Mouse (Mus musculus) heart, adult 11 months (tissue): ENCODE data around the gene Gcsam.

Source experiments
- DNase-seq: peaks from one replicate; pipeline ENCODE4 v3.0.0; 2022

Gene Gcsam

DNA sequence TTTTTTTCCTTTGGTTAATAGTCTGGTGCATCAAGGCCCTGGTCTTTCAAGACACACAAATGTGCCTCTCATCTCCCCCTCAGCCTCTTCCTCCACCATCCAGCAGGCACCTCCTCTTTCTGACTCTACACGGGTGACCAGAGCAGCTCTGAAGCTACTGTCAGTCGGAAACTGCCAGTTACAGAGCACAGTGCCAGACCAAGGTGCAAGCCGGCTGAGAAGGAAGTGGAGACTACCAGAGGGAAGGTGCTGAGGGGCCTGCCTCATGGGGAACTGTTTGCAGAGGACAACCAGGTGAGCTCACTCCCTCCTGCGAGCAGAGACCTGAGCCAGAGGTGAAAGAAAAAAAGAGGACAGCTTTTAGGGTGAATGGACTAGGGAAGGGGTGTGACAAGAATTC lies at the start of gene Gcsam:
Gene Gcsam (plus strand): TSS at position 114 of the 400 bp plus-strand sequence.
- no peak for DNase-seq

DNA sequence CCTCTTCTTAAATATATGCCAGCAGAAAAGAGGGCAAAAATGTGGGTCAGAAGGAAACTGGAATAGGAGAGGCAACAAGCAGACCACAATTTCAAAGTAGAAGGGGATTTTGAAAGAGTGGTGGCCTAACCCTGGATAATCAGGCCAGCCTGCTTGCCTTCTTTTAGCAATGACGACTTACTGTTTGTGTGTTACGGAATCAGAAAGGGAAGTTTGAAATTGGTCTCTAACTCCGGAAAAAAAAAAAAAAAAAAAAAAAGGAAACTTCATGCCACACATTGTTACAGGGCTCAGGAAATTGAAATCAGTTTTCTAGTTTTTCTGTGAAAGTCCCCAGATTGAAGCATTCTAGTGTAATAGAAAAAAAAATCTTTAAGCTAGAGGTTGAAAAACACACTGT lies 48.4 kb upstream of the Gcsam start:
- no peak for DNase-seq

DNA sequence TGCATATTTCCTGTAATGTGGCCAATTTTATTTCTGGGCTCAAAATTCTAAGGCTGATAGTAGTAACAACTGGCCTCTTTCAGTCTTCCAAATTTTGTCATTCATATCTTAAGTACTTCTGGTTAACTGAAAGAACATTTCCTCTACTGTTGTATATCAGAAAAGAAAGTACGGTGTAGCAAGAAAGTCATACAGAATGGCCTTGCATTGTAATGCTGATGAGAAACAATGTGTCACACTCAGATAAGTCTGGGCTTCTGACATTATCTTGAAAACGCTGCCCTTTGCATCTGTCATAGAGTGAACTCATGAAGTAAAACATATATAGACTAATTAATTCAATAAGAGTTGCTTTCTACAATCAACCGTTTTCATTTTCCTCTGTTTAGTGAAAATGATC lies 37.9 kb upstream of the Gcsam start:
- no peak for DNase-seq

DNA sequence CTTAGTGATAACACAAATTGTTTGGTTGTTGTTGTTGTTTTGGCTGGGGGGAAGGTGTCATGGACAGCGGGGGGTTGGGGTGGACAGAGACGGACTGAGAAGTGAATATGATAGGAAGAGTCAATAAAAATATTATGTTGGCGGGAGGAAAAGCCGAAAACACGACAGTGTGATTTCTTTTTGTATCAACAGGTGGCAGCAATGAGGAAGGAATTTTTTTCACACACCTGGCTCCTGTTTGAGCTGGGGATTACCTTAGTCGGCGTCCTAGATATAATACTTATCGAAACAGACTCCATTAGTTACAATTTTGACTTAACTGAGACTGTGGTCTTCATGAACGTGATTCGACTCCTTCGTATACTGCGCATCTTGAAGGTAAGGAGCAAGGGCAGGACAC lies 30.3 kb upstream of the Gcsam start:
- no peak for DNase-seq

DNA sequence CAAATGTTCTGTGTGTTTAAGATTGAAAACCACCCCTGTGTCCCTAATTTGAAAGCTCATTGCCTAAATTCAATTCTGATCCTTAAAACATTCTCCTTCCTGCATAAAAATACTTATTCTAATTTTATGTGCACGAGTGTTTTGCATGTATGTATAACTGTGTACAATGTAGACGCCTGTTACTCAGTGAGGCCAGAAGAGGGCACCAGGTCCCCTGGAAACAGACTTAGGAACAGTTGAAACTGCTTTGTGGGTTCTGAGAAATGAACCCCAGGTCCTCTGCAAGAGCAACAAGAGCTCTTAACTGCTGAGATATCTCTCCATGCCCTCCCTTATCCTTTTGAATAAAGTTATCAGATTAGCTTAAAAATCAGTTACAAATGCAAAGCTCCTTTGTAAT lies 27.7 kb upstream of the Gcsam start:
- DNase-seq: no peak

DNA sequence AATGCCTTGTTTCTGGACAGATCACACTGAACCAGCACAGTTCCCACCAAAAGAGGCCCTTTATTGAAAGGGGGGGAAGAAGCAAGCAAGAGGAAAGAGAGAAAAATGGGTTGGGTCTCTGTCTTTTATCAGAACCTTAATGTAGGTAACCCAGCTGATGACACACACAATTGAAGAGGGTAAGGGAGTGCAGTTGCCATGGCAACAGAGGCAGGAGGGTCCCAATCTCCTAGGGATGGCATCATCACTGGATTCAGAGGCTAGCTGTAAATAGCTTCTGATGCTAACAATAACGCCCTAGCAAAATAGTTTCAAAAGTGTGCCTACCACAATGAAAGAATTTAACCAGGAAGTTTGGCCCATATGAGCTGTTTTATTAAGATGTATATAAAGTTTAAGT lies 16.5 kb upstream of the Gcsam start:
- DNase-seq: no peak

DNA sequence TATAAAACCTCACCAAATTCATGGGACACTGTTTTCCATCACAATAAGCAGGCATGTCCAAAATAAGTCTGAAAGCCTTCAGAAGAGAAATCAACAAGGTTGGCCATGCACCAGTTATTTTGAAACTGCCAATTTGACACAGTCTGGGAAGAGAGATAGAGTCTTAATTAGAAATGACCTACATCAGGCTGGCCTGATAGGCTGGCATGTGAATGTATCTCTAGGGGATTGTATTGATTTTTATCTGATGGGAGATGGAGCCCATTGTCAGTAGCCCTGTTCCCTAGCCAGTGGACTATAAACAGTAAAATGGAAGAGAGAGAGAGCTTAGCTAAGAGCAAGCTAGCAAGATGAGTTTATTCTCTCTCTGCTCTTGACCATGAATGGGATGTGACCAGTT lies 14.7 kb upstream of the Gcsam start:
- no peak for DNase-seq

DNA sequence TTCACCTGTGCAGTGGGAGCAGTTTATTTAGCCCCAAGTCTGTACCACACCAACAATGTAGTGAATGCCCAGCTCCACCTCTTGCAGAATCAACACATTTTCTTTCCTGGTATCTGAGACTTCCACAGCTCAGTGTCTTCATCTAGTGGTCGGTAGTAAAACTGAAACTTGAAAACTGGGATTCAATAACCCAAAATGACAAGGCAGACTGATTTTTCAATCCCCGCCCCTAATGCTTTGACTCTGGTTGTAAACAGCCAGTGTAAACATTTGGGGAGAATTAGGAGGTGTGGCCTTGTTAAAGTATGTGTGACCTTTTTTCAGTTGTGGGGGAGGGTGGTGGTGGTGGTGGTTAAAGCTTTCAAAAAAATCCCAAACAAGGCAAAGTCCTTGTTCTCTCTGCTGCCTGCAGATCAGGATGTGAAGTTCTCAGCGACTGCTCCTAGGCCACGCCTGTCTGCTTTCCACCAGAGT lies 1.7 kb upstream of the Gcsam start:
- DNase-seq: peak; percentile 85

DNA sequence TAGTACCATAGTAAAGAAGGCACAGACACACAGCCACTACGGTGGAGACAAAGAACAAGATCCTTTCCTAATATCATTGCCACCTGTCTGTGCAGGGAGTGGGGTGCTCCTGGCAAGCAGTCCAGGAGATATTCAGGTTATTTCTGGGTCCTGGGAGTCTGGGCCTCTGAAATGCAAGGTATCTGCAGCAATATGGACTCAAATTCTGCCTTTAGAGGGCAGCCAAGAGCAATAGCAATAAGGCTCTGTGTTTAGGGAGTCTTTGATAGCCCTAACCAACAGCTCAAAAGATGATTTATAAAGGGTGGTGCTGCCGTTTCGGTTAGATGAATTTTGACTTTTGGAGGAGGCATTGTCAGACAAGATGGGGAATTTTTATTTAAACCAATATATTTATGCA lies 880 bp upstream of the Gcsam start:
- no peak for DNase-seq

DNA sequence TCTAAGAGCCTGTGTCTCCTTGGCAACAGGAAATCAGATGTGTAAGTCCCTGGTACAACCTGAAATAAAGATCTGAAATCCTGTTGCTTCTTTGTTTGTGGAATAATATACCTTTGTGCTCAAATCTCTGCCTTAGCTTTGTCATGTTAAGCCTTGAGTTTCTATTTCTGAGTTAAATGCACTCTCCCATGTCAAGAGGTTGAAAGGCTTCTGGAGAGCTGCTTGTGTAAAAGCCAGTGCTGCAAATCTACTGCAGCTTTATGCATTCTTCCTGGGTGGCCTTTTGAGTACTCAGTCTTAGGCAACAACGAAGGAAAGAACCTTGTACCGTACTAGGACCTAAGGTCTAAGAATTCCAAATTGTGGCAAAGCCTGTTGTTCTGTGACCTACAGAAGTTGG lies 3.1 kb downstream of the Gcsam start:
- DNase-seq: no peak

DNA sequence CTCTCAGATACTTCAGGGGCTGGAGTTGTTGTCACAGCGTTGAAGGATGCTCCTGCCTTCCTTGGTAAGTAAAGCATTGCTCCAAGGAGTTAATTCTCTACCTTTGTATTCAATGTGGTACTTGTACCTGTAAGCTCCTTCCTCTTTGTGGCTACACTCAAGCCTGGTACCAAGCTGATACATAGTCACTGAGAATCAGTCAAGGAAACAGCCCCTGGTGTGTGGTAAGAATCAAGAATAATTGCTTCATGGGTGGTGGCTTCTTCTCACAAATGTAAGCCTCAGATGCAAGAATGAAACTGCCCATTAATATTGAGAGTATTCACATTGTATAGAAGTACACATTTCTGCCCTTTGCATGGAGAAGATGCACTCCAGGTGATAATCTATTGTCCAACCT lies 5.8 kb downstream of the Gcsam start:
- DNase-seq: peak; percentile 17

DNA sequence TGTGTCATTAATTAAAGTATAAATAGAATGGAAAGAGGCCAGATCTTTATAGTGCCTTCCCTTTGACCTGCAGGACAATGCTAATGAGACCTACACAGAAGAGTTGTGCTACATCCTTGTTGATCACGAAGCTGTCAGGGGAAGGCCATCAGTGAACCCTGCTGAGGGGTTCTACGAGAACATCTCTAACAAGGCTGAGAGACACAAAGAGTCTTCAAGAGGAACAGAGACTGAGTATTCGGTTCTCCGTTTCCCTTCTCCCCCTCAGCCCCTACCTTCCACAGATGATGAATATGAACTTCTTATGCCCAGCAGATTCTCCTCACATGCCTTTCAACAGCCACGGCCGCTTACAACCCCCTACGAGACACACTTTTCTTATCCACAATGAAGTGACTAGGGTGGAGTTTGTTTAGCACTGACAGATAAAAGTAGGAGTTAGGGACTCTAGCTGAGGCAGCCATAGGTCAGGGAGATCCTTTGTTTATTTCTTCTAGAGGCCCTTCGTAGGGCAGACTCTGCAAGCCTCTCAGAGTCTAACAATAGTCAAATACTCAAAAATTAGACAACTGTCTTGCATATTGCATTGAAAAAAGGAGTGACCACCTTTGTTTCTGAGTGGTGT lies 9.7 kb downstream of the Gcsam start:
- DNase-seq: peak; percentile 74

DNA sequence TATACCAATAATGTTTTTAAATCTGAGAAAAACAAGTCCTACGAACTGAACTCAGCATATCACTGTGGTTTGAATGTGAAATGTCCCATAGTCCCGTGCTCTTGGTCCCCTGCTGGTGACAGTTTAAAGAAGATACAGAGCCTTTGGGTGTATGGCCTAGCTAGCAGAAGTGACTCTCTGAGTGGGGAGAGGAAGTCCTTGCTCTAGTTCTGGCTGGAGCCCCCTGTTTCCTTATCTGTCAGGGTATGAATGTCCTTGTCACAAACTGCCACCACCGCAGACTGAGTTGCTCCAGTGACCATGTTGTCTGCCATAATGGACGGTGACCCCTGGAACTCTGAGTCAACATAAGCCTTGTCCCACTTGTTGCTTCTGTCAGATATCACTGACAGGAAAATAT lies 13.1 kb downstream of the Gcsam start:
- DNase-seq: no peak

DNA sequence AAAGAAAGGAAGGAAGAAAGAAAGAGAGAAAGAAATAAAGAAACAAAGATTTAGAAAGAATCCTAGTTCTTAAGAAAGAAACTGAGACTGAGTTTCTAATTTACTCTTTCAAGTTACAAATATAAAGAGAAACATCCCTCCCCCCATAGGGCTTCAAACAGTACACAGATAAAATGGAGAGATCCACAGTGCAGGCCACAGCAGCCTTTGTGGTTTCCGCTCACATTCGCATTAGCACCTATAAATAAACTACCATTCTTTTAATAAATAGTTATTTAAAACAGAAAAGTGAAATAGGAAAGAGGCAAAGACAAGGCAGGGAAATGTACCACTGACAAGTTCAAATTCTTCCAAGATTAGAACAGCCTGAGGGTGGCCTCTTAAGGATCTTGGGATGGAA lies 14.6 kb downstream of the Gcsam start:
- no peak for DNase-seq

DNA sequence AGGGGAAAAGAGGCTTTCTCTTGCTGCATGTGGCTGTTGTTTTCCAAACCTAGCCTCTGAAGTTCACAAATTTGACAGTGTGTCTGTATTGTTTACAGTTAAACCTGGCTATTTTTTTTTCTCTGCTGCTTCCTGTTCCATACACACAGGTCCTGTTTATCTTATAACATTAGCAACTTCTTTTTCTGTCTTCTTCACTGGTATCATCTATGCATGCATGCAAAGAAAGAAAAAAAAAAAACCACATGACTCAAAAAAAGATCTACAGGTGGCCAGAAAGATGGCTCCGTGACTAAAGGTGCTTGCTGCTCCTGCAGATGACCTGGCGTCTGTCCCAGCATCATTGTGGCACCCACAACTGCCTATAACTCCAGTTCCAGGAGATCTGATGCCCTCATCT lies 15.2 kb downstream of the Gcsam start:
- DNase-seq: no peak

DNA sequence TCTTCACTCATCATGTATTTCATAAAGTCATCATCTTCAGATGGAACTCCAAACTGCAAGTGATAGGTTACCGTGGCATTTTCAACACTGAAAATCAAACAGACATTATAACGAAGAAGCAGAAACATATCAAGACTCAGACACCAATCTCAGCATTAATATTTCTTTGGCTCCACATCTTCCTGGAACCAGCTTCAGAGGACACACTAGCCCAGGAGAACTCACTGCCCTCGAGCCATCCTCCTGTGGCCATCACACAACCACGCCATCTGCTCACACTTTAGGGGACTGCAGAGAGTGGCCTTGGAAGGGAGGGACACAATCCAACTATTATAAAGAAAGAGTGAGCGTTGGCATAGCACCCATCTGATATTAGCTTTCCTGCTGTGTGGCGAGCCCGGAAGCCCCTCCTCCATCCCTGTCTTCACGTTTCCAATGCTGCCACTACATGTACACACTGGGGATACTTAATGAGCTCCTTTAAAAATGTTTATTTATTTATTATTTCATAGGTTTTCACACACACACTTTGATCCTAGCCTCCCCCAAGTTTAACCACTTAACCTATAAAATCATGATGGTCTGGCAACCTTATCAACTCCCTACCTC lies 19.4 kb downstream of the Gcsam start:
- DNase-seq: peak; percentile 57

DNA sequence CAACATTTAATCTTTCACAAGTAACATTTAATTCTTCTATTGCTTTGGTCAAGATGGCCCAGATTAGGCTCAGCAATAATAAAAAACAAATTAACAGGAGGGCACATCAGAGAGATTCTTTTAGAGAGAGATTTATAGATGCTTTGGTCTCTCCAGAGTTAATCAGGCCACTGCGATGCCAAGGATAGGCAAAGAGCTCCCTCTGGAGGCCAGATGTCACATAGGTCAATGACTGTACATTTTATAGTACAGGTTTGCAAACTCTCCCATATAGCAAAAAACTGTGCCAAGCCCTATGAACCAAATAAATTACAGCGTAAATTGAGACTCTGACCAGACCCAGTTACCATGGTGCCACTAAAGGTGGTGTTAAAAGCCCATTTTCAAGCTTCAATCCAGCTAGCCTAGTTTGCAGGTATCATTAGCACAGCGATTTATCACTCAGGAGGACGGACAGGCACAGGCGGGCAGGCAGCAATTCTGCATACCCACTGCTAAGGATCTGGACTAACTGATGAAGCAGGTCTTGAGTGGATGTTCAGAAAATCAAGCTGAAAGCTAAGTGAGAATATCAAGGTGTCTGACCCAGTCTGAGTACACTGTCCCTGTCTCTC lies 20.3 kb downstream of the Gcsam start:
- DNase-seq: peak; percentile 86

DNA sequence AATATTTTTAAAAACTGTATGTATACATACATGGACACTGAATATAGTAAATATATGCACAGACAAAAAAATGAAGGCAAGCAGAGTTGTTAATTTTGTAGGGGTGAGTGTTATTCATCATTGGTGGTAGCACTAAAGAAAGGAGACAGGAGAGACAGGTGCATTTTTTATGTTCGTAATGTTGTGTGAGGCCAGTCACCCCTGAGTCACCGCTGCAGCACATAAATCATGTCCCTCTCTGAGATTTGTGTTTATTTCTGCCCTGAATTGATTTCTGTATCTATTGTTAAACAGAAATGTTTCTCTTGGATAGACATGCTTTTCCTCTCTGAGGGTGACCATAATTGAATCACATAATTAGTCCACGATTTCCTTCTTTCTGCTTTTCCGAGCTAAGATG lies 22.2 kb downstream of the Gcsam start:
- DNase-seq: peak; percentile 9

DNA sequence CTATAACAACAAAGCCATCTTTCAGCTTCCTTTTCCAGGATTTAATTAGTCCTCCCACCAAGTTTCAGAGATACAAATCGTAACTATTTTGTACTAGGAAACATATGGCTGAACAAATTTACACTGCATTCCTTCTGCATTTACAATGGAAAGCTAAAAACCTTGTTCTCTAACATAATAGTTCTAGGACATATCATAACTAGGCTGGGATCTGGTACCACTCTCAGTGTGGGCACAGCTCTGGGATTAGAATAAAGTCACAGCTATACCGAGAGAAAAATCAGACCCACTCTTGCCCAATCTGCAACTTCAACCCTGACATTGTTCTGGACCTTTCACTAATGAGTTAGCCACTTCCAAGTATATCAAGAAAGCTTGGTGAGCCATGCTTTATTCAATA lies 25.6 kb downstream of the Gcsam start:
- no peak for DNase-seq

DNA sequence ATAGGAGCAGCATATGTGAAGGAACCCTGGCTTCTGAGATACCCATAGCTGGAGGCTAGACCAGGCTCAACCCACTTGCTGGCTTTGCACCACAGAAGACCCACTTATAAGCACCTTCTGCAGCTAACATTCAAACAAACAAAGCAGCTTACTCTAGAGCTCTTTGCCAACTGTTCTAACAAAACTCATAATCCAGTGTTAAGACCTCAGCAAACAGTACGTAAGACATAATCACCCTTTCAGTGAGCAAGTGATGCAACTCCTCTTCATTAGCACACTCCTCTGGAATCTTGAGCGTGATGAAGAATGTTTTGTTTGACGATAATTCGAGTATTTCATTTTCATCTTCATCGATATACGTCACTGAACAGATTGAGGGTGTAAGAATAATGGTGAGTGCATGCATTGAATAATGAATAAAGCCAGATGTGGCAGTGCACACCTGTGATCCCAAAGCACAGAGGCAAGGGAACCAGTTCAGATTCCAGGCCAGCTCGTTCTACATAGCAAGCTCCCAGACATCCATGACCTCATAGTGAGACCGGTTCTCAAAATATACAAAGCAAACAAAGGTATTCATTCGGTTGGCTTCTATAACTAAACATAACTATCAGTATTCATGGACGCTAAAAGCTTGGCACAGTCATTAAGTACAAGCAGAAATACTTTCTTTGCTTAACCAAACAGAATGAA lies 30.0 kb downstream of the Gcsam start:
- peak; percentile 51 for DNase-seq

DNA sequence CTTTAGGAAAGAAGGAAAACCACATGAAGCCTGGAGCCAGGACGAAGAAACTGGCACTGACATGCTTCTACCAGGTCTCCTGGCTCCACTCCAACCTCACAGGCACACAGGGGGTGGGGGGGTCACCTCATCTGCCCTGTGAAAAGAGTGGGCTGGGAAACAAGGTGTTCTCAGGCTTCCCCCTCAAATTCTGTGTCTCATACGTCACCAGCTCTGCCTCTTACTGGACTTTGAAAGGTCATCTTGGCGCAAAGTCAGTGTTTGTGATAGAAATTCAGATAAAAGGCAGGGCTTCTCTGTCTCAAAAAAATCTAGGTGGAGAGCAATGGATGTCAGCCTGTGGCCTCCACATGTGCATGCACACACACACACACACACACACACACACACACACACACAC lies 31.1 kb downstream of the Gcsam start:
- DNase-seq: peak; percentile 60

DNA sequence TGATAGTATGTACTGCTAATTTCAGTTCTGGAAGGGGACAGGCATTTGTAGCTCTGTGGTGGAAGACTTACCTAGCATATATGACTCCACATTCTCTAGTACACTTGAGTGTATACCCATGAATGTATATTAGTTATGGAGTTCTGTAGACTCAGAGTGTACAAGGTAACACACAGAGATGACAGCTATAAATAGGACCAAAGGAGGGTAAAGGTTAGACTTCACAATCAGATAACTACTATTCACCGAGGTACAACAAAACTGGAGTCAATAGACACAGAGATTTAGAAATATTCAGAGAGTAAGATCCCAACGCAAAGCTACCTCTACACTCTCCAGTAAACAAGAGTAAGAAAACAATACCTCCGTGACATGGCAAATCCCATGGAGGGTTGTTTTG lies 33.8 kb downstream of the Gcsam start:
- DNase-seq: peak; percentile 7

DNA sequence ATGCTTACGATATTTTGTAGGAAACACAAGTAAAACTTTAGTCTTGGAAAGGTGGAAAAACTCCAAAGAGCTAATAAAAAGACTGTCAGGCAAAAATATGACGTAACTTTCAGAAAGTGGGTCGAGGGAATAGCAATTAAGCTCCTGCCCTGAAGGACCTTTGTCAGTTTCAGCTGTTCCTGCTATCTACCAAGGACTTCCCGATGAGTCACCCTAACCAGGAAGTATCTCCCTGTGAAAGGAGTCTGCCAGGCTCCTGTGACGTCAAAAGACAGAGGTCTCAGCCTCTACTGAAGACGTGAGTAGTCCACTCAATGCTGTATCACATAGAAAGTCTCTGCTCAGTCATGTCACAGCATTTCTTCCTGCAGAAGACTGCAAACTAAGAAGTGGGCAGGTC lies 34.2 kb downstream of the Gcsam start:
- peak; percentile 90 for DNase-seq

DNA sequence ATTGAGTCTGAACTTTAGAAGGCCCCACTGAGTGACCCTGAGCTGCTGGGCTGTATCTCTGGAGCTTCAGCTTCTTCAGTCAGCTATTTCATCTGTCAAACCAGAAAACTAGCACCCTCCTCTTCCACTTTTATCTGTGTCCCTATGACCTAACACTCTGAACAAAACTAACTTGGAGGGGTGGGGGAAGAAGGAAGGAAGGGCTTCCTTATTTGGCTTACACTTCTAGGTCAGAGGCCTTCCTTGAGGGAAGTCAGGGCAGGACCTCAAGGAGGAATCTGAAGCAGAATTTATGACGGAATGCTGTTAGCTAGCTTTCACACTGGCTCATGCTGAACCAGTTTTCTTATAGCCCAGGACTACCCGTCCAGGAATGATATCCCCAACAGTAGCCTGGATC lies 41.3 kb downstream of the Gcsam start:
- DNase-seq: no peak
